Mouse (Mus musculus) bone marrow macrophage, adult 2 months (primary cell): ENCODE results near the gene Ifi204.
"Not testable (repeated sequence)": the region's sequence is repeated elsewhere in the genome, so short reads cannot be mapped to it uniquely, and the experiment has no call there.

Source experiments
- CTCF ChIP-seq: IDR thresholded peaks from 2 replicates; pipeline ENCODE4 v1.5.1; 2012; ENCODE audit warnings: low read depth, mild to moderate bottlenecking, low read length, moderate library complexity
- POLR2A ChIP-seq: IDR thresholded peaks from 2 replicates; pipeline ENCODE4 v1.6.1; 2012; ENCODE audit warnings: mild to moderate bottlenecking, low read depth, low read length, borderline replicate concordance

DNA sequence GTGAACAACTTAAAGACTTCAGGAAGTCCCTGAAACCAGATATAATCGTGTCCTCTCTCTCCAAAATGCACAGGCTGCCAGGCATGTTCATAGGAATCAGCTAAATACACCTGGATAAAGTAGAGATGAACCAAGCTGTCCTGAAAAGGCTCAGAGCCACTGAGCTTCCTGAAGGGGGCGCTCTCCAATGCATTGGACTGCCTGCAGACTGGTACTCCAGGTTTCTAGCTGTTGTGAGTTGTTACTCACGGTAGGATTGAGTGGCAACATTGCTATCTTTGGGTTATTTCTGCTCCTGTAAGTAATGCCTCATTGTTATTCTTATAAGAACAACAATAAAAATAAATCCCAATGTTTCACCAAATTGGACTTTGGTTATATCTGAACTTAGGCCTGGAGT lies 6.7 kb upstream of the Ifi204 start:
- TF ChIP-seq CTCF, POLR2A: not testable (repeated sequence)
